In the genomic region with DNA sequence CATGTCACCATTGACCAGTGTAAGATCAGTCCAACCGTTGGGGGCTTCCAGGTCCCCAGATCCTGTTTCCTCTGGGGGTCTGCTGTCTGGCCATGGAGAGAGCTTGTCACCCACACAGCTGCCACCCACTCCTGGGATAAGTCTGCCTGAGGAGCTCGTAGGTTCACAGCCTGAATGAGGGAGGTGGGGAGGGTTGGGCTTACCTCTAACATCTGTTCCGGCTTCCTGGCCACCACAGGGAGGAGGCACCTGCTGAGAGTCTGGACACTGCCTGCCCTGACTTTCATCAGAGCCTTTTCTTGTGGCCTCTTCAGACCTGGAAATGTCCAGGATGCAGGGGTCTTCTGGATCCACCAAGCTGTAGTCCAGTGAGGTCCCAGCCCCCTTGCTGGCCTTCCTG, we compare ENCODE assay signal across 10 mouse cellular contexts. TPM values are rescaled to one million over a fixed set of nuclear protein-coding genes. Genes with fewer than 3 reads are reported as not detected.
DNase-seq lines count a peak whose midpoint lies in the region; ATAC-seq and TF ChIP-seq lines count a peak whose summit lies in the region.
"Had no signal": no experiment of that assay in that cellular context is flagged by ENCODE, and none has a peak within 500 bp of the region (broad histone marks: within the 10 kb centered on the region; RNA-seq: fewer than 3 reads in every experiment).

No protein-coding gene starts in this region.

- no peak for TF ChIP-seq CTCF in forebrain, postnatal 0 days (IDR thresholded peaks at IDR 0.05; ENCODE audit: low read depth)
- no peak for TF ChIP-seq CTCF in lung, embryonic 14.5 days (IDR thresholded peaks at IDR 0.05; ENCODE audit: low read depth)
- no peak for TF ChIP-seq CTCF in midbrain, postnatal 0 days (IDR thresholded peaks at IDR 0.05)

- no peak overlapping the region for H3K9ac ChIP-seq in forebrain, embryonic 14.5 days (ENCODE audit: low read length)
- H3K9ac ChIP-seq in forebrain, postnatal 0 days: no peak overlapping the region
- no peak overlapping the region for H3K9ac ChIP-seq in lung, embryonic 14.5 days
- no peak overlapping the region for H3K9ac ChIP-seq in midbrain, postnatal 0 days (replicated peaks; ENCODE audit: low read length, poor library complexity, severe bottlenecking)
- H3K9ac ChIP-seq: limb, embryonic 12.5 days had no signal

- no peaks in the 10 kb centered on the region for H3K4me1 ChIP-seq in forebrain, embryonic 14.5 days (ENCODE audit: control insufficient read depth, insufficient read depth, low read length)
- H3K4me1 ChIP-seq in forebrain, postnatal 0 days (ENCODE audit: insufficient read depth): no peaks in the 10 kb centered on the region
- no peaks in the 10 kb centered on the region for H3K4me1 ChIP-seq in lung, embryonic 14.5 days (ENCODE audit: insufficient read depth)
- no peaks in the 10 kb centered on the region for H3K4me1 ChIP-seq in midbrain, postnatal 0 days (ENCODE audit: insufficient read depth, low read length)

- H3K4me3 ChIP-seq in forebrain, embryonic 14.5 days (ENCODE audit: low read depth, low read length): no peak overlapping the region
- H3K4me3 ChIP-seq in forebrain, postnatal 0 days (ENCODE audit: low read depth, low read length): no peak overlapping the region
- no peak overlapping the region for H3K4me3 ChIP-seq in lung, embryonic 14.5 days (ENCODE audit: low read depth, low read length)
- no peak overlapping the region for H3K4me3 ChIP-seq in midbrain, postnatal 0 days (ENCODE audit: low read depth, low read length)
- H3K4me3 ChIP-seq: limb, embryonic 12.5 days had no signal

- ATAC-seq in forebrain, embryonic 14.5 days: no peak
- no peak for ATAC-seq in forebrain, postnatal 0 days
- peak; percentile 23; the same call in 1 of the 2 replicates for ATAC-seq in lung, embryonic 14.5 days (ENCODE audit: insufficient read depth)
- no peak for ATAC-seq in midbrain, postnatal 0 days (ENCODE audit: low FRiP score)
- ATAC-seq: midbrain, embryonic 16.5 days had no signal

- peak overlapping the region; percentile 18; the same call in 1 of the 2 replicates for H3K27ac ChIP-seq in forebrain, embryonic 14.5 days (ENCODE audit: low read depth, low read length)
- H3K27ac ChIP-seq in forebrain, postnatal 0 days (ENCODE audit: low read depth, low read length): no peak overlapping the region
- H3K27ac ChIP-seq in lung, embryonic 14.5 days (ENCODE audit: low read depth): peak overlapping the region; percentile 70
- no peak overlapping the region for H3K27ac ChIP-seq in midbrain, postnatal 0 days (ENCODE audit: low read depth, low read length)
- H3K27ac ChIP-seq: limb, embryonic 12.5 days had no signal

- H3K9me3 ChIP-seq in forebrain, embryonic 14.5 days (replicated peaks; ENCODE audit: control insufficient read depth, low read length): no peaks in the 10 kb centered on the region
- no peaks in the 10 kb centered on the region for H3K9me3 ChIP-seq in forebrain, postnatal 0 days (ENCODE audit: low read length)
- H3K9me3 ChIP-seq in lung, embryonic 14.5 days (ENCODE audit: low read depth, low read length): no peaks in the 10 kb centered on the region
- H3K9me3 ChIP-seq in midbrain, postnatal 0 days (ENCODE audit: low read length): no peaks in the 10 kb centered on the region
- H3K9me3 ChIP-seq: limb, embryonic 12.5 days had no signal

- no peaks in the 10 kb centered on the region for H3K36me3 ChIP-seq in forebrain, embryonic 14.5 days (ENCODE audit: control insufficient read depth, insufficient read depth, low read length)
- H3K36me3 ChIP-seq in forebrain, postnatal 0 days (ENCODE audit: insufficient read depth): no peaks in the 10 kb centered on the region
- no peaks in the 10 kb centered on the region for H3K36me3 ChIP-seq in lung, embryonic 14.5 days (ENCODE audit: insufficient read depth)
- no peaks in the 10 kb centered on the region for H3K36me3 ChIP-seq in midbrain, postnatal 0 days (ENCODE audit: insufficient read depth, low read length)
- H3K36me3 ChIP-seq: limb, embryonic 12.5 days had no signal

- DNase-seq in forebrain, embryonic 14.5 days (ENCODE audit: low spot score): no peak
- no peak for DNase-seq in forebrain, postnatal 0 days
- DNase-seq in lung, embryonic 14.5 days: no peak
- no peak for DNase-seq in lung, postnatal 4 days
- DNase-seq in kidney, adult 9 months: peak; percentile 73
- DNase-seq in lung, postnatal 36 days: peak; percentile 7
- no peak for DNase-seq in spleen, adult 18-20 months
- no peak for DNase-seq in midbrain, postnatal 0 days (ENCODE audit: low spot score)

- 51% methylated on average over 3 of the region's 3 CpGs for WGBS in forebrain, embryonic 14.5 days
- 71% methylated on average over 3 of the region's 3 CpGs for WGBS in forebrain, postnatal 0 days
- 26% methylated on average over 3 of the region's 3 CpGs for WGBS in lung, embryonic 14.5 days
- 60% methylated on average over 3 of the region's 3 CpGs for WGBS in midbrain, postnatal 0 days

- no peak overlapping the region for H3K4me2 ChIP-seq in forebrain, embryonic 14.5 days (ENCODE audit: low read length)
- H3K4me2 ChIP-seq in forebrain, postnatal 0 days (ENCODE audit: low read depth): no peak overlapping the region
- H3K4me2 ChIP-seq in lung, embryonic 14.5 days: peak overlapping the region; percentile 36
- no peak overlapping the region for H3K4me2 ChIP-seq in midbrain, postnatal 0 days (ENCODE audit: low read depth, low read length, poor library complexity, severe bottlenecking)
- H3K4me2 ChIP-seq: limb, embryonic 12.5 days had no signal

- no peaks in the 10 kb centered on the region for H3K27me3 ChIP-seq in forebrain, embryonic 14.5 days (replicated peaks; ENCODE audit: control insufficient read depth, insufficient read depth, low read length)
- H3K27me3 ChIP-seq in forebrain, postnatal 0 days (ENCODE audit: insufficient read depth, low read length): no peaks in the 10 kb centered on the region
- H3K27me3 ChIP-seq in lung, embryonic 14.5 days (ENCODE audit: insufficient read depth, low read length): no peaks in the 10 kb centered on the region
- no peaks in the 10 kb centered on the region for H3K27me3 ChIP-seq in midbrain, postnatal 0 days (ENCODE audit: insufficient read depth, low read length)

RNA-seq across cellular contexts. Expression of a gene that starts 0.8 kb away (rescaled TPM):
- polyA plus RNA-seq in forebrain, embryonic 14.5 days (2014; fragmentation: Nextera tagmentation; extraction: Ambion mirVana): 0.22 and 0.40 TPM in 2 replicates
- 0.92 and 1.0 TPM in 2 replicates for total RNA-seq in forebrain, postnatal 0 days (2014; rRNA removed)
- 0.19 and 0.27 TPM in 2 replicates for polyA plus RNA-seq in forebrain, postnatal 0 days (2015; fragmentation: Nextera tagmentation; extraction: Ambion mirVana)
- polyA plus RNA-seq in lung, embryonic 14.5 days (2014; fragmentation: Nextera tagmentation; extraction: Ambion mirVana): 0.47 and 0.53 TPM in 2 replicates
- total RNA-seq in midbrain, postnatal 0 days (2014; rRNA removed): 1.1 and 1.4 TPM in 2 replicates
- polyA plus RNA-seq in midbrain, postnatal 0 days (2015; fragmentation: Nextera tagmentation; extraction: Ambion mirVana): 0.25 and 0.36 TPM in 2 replicates
- polyA plus RNA-seq: limb, embryonic 12.5 days had no signal

Comparison
In these comparisons a context has a peak if more than half of its experiments do, and no peak if none do; other contexts are left out.
1. DNase-seq: peak in kidney, adult 9 months (single experiment) and lung, postnatal 36 days (single experiment); none in forebrain, embryonic 14.5 days (single experiment), forebrain, postnatal 0 days (single experiment), lung, embryonic 14.5 days (single experiment), lung, postnatal 4 days (0 of 2), spleen, adult 18-20 months (0 of 2) and midbrain, postnatal 0 days (single experiment).
2. H3K27ac ChIP-seq: peak in forebrain, embryonic 14.5 days (single experiment) and lung, embryonic 14.5 days (single experiment); none in forebrain, postnatal 0 days (single experiment) and midbrain, postnatal 0 days (single experiment).